Mouse (Mus musculus): ENCODE data around the gene Zfp385a.

Gene Zfp385a

DNA sequence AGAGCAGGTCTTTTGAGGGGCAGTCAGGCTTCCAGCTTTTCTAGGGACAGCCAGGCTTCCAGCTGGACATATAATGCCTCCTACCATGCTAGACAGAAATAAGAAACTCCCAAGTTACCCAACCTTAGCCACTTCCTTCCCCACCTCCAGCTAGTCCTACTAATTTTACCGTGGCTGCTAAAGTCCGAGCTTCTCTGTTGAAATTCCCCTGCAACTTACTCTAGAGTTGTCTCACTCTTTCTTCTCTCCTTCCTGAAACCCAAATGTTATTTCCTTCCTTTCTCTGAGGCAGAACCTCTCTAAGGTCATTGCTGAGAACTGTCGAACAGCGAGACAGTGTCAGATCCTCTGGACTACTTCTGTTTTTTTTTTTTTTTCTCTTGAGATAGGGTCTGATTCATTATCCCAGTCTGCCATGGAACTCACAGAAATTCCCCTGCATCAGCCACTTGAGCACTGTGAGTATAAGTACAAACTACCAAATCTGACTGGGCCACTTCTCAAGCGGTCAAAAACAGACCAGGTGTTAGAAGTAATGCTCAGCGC lies 29.5 kb downstream of the Zfp385a start, which contains the start of gene Gpr84:
Gpr84 (minus strand) TSS at position 248 of the 546 bp plus-strand sequence.
- in situ Hi-C loops (cut with MboI, MseI), result no loop called here

DNA sequence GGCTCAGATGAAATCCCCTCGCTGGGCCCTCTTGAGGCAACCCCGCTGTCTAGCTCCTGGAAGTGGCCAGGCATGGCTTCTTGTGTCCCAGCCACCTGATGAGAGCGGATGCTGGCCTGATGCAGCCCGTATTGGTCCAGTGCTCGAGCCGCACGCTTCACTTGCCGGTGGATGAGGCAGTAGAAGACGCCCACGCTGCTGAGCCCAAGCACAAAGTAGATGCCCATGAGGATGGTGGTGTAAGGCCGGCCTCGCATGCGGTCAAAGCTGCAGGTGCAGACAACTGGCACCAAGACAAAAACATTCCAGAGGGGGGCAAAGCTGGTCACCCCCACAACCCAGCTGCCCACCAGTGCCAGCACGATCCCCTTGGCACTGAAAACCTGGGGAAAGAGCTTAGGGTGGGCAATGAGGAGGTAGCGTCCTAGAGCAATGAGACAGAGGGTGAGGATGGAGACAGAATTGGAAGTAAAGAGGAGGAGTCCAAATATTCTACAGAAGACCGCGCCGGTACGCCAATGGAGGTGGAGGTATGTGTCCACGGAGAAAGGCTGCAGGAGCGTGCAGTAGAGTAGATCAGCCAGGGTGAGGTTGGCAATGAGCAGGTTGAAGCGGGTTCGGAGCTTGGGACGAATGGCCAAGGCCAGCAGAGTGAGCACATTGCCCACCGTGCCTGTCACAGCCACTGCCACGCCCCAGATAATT lies 30.9 kb downstream of the Zfp385a start:
- in situ Hi-C loops (cut with MboI, MseI), result loop anchor here (5.0 kb wide), 2 partner anchors 57 to 342 kb away; partner anchors contain the start of genes Hoxc10 and Hoxc5

DNA sequence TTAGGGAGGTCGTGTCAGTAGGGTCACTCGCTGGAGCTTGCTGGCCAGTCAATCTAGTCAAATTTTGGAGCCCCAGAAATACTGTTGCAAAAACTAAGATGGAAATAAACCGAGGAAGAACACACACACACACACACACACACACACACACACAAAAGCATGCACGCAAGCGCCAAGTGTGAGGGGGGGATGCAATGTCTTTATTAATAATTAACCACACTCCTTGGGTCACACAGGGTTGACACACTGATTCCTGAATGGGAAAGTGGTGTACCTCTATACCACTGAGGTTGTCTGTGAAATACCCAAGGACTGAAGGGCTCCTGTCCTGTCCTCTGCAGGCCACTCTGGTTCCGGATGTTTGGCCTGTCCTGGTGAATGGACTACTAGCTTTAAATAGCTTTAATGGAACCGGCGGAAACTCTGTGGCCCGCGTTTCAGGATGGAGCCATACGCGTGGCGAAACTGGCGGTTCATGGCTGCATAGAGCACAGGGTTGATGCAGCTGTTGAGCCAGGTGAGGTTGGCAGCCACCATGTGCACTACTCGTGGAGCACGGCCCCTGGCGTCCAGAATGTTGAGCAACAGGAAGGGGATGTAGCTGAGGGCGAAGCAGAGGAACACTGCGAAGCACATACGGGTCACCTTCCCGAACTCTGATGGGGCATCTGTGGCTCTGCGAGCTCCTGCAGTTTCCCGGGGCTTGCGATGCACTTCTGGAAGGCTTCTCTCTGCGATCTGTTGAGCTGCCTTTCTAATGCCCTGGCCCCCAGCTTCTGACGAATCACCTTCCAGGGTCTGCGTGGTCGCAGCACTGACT lies 31.6 kb downstream of the Zfp385a start:
- in situ Hi-C loops (cut with MboI, MseI), result loop anchor here (5.0 kb wide), 2 partner anchors 56 to 341 kb away; partner anchors contain the start of genes Hoxc10 and Hoxc5

DNA sequence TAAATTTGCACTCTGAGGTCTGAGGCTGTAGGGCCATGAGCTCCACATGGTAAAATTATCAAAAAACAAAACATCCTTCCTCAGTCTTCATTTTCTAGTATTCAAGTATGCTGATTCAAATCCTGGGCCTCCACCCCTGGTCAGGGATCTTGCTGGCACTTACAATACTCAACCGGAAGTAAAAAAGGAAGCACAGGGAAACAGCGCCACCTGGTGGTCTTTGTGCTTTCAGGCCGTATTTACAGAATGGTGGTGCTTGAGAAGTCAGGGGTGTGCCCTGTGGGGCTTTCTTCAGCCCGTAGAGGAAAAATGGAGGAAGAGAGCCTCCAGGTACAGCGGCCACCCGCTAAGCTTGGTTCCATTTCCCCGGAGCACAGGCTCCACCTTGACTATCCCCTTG lies 32.8 kb downstream of the Zfp385a start:
- in situ Hi-C loops (cut with MboI, MseI), result loop anchor here (5.0 kb wide), 2 partner anchors 55 to 340 kb away; partner anchors contain the start of genes Hoxc10 and Hoxc5

DNA sequence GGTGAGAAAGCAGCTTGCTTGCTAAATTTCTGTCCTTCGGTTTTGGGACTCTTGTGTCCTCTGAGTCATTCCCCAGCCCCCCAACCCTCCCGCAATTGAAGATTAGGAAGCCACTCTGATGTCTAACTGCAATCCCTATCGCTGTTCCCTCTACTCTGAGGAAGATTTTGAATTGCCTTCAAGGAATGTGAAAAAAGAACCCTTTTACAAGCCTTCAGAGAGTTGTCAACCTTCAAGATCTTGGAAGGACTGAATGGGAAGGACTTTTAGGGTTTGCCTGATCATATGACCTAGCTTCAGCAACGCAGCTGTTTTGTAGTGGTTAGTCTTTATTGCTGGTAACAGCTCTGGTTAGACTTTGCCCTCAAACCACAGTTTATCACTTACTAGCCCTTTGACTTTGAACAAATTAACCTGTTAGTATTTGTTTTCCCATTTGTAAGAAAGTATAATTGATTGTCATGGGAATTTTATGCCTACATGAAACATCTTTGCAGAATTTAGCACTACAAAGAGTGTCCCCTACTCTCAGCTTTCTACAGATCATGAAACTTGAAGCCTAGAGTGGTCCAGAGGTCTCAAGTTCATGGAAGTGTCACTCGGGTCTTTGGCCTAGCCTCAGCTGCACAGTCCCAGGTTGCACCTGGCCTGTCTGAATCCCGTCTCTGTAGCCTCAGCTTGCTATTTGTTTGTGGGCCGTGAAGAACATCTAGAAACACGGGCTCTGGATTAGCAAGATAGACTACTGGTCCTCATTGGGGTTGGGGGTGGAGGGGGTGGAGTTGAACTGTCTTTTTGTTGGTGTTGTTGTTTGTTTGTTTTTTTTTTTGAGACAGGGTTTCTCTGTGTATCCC lies 33.9 kb downstream of the Zfp385a start:
- in situ Hi-C loops (cut with MboI, MseI), result loop anchor here (5.0 kb wide), 2 partner anchors 54 to 339 kb away; partner anchors contain the start of genes Hoxc10 and Hoxc5

DNA sequence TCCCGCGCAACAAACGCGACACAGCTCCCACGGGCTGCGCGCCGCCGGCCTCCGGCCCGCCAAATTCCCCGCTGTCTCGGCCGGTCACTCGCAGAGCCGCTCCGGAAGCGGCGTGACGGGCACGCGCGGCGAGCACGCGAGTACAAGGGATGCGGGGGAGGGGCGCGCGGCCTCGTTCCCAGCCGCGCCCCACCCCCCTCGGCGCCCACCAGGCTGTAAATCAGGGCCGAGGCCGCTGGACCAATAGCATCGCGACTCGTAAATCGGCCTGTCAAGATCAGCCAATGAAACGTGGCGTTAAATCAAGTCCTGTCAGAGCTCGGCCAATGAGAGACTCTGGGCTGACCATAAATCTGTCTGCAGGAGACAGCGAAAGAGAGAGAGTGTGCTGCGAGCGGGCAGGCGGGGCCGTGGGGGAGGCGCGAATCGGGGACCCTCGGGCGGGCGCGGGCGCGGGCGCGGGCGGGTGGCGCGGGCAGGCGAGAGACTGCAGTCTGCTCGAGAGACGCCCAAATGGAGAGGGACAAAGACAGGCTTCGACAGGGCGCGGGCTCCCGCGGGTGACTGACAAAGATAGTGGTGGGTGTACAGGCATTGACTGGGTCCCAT lies 34.7 kb downstream of the Zfp385a start:
- in situ Hi-C loops (cut with MboI, MseI), result loop anchor here (5.0 kb wide), 2 partner anchors 53 to 338 kb away; partner anchors contain the start of genes Hoxc10 and Hoxc5

DNA sequence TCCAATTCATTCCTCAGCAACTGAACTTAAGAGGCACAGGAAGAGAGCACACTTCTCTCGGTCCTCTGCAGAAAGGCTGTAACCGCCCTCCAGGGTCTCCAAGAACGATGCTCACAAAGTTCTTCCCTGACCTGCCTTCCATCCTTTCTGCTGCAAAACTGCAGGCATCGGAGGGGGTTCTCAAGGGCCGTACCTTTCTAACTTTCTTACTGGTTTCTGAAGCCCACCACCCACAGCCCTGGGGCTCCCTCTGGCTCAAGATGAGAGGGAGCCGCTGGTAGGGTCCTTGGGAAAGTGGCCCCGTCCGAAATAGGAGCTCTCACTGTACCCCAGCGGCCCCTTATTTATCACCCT lies 35.3 kb downstream of the Zfp385a start:
- in situ Hi-C loops (cut with MboI, MseI), result no loop called here

DNA sequence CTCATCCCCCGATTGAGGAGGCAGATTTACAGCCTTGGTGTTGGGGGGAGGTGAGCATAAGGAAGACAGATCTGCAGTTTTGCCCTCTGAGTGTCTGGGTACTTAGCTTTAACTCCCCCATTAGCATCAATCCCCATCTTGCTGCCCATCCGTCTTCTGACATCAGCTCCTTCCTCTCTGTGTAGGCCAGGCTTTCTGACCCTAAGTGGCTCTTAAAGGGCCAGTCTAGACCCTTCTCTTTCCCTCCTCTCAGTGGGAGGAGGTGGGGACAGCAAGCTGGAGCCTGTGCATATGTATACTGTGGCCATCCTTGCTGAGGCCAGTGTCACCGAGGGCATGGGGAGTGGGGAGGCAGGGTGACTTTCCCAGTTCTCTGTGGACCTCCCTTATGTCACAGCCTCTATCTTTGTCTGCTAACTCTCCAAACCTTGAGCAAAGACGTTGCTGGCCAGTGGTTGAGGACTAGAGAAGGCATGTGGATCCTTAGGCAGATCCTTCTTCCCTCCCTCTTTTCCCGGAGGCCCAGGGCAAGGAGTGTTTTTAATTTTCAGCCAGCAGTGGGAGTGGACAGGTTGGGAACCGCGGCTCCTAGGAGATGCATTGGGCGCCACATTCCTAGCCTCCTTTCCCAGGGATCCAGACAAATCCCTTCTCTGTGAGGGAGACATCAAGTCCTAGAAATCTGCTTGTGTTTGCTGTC lies 35.8 kb downstream of the Zfp385a start:
- in situ Hi-C loops (cut with MboI, MseI), result no loop called here

DNA sequence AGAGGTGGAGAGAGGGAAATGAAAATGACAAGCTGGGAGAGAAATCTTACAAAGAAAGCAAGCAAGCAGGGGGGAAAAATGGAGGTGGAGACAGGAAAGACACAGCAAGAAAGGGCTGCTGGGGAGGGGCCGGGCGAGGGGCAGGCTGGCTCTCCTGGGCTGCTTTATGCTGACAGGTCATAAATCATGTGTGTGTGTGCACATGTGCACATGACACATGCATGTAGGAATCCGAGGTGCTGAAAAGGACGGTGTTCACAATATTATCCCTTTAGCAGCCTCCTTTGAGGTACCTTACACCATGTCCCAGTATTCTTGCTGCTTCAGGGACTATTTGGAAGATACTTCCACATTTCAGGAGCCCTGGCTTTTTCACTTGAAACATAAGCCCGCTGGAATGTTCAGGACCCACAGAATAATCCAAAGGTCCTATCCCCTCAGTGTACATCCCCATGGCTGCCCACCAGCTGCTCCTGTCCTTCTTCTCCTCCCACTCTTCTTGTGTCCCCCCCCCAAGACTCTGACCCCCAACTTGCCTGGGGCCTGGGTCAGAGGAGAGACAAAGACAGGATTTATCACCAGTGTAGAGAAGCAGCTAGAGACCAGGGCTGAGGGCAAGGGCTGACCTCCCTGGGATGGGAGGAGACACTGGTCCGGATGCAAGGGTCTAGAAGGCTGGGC lies 37.4 kb downstream of the Zfp385a start:
- in situ Hi-C loops (cut with MboI, MseI), result no loop called here

DNA sequence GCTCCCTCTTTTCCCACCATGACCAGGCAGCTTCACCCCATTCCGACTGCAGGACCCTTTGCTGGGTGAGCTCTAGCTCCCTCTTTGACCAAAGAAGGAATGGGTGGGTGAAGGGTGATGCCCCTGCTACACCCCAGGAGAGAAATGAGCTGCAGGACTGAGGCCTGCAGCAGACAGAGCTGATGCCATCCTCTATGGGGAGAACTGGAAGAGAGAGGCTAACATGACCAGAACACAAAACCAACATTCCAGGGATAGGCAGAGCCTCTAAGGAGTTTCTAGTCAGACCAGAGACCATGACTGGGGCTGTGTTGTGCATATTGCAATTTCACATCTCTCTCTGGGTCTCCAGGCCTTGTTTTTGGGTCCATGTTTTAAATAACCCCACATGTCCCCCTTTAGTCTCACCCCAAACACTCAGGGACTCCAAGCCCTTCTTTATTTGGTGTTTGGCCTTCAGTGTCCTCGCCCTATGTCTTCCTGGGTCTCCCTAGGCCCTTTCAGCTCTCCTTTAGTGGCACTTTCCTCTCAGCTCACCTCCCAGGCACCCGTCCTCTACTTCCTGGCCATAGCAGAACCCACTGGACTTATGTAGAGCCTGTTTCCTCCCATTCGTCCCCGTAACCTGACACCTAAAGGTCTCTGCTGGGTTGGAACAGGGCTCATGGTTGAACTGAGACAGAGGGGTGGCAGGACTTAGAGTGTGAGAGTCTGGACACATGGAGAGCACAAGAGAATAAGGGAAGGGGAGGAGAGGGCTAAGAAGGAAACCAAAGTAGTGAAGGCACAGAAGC lies 38.1 kb downstream of the Zfp385a start:
- in situ Hi-C loops (cut with MboI, MseI), result no loop called here

DNA sequence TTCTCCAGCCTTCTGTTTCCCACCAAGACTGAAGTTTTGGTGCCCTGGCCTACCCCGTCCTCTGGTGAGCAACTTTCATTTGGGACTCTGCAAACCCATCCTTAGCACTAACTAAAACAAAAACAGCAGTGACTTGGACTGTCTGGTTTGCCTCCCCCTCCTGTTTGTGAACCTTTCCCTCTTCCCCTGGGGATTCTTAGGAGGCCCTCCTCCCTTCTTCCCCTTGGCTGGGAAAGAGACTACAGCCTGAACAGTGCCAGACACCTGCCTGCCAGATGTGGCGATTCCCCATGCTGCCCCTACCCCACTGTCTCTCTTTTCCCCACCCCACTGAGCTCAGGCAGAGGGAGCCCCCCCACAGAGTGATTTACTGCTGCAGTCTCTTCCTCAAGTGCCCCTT lies 38.8 kb downstream of the Zfp385a start:
- in situ Hi-C loops (cut with MboI, MseI), result no loop called here

DNA sequence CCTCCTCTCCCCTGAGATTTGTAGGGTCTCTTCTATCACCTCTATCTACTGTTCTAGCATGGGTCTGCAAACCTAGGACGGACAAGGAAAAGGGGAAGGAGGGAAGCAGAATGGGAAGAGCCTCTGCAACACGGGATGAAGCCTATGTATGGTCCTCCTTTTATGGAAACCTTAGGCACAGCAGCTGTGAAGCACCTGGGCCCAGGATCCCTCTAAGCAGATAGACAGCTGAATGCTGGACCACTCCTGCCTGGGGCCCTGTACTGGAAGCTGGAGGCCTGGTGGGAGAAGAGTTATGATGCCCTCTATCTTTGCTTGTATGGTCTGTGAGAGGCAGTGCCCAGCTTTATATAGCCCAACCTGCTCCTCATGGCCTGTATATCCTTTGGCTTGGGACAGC lies 39.3 kb downstream of the Zfp385a start:
- in situ Hi-C loops (cut with MboI, MseI), result no loop called here

DNA sequence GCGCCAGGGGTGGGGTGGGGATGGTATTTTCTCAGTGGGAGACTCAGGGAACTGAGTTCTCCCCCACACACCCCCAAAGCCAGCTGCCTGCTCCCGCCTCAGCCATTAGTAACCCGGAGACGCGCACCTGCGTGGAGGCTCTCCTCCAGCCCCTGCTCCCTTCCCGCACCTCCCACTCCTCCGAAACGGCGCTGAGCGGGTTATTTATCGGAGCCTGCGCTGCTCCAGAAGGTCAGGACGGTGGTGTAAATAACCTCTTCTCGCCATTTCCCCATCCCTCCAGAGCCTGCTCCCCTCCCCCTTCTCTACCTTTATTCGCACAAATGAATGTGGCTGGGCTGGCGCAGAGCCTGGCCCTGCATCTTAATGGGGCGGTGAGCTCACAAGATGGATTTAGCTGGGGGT lies 39.8 kb downstream of the Zfp385a start:
- in situ Hi-C loops (cut with MboI, MseI), result no loop called here

DNA sequence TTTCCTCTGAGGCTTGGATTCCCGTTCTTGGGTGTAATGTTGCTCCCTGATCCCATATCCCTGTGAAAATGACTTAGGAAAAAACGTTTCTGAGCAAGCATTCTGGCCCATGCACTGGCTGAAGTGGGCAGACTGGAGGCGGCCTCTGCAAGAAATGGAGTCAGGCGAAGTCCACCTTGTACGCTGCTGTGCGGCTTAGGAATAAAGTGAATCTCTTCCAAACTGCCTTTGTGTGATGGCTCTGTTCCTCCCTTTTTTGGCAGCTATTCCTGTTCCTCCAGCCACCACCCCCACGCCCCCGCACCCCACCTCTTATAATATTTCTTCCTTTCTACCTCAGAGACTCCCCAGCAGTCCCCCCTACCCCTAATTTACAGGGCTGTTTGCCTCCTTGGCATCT lies 40.2 kb downstream of the Zfp385a start:
- in situ Hi-C loops (cut with MboI, MseI), result no loop called here

DNA sequence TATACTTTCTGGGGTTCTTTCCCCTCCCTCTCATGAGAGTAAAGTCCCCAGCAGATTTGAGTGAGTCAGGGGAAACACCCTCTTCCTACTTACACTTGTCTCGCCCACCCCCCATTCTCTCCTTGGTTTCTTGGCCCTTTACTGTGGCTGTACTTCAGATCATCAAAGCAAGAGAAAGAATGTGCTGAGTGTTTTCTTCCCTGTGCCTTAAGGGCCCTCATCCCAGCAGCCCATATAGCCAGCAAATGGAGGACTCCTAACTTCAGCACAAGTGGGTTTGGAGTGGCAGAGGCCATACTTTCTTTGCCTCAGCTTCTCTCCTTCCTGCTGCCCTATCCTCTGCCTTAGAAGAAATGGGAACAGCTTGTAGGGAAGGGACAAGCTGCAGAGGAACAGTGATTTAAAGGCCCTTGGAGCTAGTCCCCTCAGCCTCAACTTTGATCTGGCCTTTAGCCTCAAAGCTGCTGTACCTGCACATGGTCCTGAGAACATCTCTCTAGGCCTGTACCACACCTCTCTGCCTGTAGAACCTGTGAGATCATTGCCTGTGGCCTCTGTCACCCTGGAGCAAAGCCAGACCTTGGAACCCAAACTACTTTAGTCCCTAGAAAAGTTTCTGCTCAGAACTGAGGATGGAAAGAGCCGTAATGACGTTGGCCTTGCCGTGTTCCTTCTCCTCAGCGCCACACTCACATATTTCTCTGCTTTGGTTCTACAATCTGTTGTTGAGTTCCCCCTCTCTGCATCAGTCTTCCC lies 40.9 kb downstream of the Zfp385a start:
- in situ Hi-C loops (cut with MboI, MseI), result no loop called here

DNA sequence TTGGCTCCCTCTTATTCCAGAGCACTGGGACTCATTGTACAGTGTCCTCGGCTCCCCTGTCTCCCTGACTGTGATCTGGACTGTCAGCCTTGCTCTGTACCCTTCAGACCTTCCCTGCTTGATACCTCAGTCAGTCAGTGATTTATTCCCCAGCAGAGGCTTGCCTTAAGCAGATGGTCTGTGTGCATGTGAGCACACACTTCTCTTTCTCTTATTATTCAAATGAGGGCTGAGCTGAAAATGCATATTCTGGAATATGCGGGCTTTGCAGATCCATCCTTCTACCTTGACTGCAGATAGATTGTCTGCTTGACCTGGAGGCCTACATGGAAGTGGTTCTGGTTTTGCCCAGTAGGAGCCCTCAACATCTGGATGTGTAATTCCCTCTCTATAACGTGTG lies 41.9 kb downstream of the Zfp385a start:
- in situ Hi-C loops (cut with MboI, MseI), result no loop called here

DNA sequence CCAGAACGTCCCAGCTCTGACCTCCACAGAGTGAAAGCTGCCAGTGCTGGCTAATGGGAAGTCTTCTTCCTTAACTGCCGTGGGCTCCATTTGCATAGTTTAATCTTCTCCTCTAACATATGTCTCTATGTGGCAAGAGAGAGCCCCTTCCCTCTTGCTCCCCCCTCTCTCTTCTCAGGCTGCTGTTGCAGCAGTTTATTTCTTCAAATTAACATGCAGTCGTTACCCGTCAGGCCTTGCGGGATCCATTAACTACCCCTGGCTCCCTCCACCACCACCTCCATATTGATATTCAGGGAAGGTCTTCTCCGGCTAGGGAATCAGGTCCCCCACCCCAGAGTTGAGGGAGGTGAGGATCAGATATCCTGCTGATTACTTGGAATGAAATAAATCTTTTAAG lies 42.6 kb downstream of the Zfp385a start:
- in situ Hi-C loops (cut with MboI, MseI), result no loop called here

DNA sequence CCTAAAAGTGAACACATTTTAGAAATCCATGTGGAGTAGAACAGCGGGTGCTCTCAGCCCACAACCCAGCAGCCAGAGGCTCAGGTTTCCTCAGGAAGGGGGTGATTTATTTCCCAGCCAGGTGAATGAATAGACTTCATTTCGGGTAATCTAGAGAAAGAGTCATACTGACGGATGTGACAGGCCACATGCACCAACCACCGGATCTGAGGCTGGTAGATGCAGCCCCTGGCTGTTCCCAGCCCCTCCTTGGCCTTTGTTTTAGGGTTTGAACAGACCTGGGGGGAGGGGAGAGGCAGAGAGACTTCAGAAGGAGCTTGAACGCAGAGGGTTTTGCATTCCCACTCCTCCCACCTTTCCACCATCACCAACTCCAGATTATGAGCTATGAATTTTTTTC lies 44.0 kb downstream of the Zfp385a start:
- in situ Hi-C loops (cut with MboI, MseI), result no loop called here
